Comparison of ENCODE assay signal across 10 mouse cellular contexts in genomic region chr12:79880346-79880745, GRCm38 (mm10).
DNase-seq lines count a peak whose midpoint lies in the region; ATAC-seq lines count a peak whose summit lies in the region.
"Had no signal": no experiment of that assay in that cellular context is flagged by ENCODE, and none has a peak within 500 bp of the region (broad histone marks: within the 10 kb centered on the region; RNA-seq: fewer than 3 reads in every experiment).

No protein-coding gene starts in this region.

- no peaks in the 10 kb centered on the region for H3K36me3 ChIP-seq in kidney, embryonic 14.5 days (ENCODE audit: control insufficient read depth, insufficient read depth, low read length)
- H3K36me3 ChIP-seq in embryonic facial prominence, embryonic 11.5 days (replicated peaks; ENCODE audit: control insufficient read depth, insufficient read depth, low read depth, low read length) = no peaks in the 10 kb centered on the region
- H3K36me3 ChIP-seq in hindbrain, embryonic 12.5 days = no peaks in the 10 kb centered on the region
- no peaks in the 10 kb centered on the region for H3K36me3 ChIP-seq in neural tube, embryonic 12.5 days

- 54% methylated on average over 4 of the region's 4 CpGs for WGBS in kidney, embryonic 14.5 days
- 55% methylated on average over 4 of the region's 4 CpGs for WGBS in embryonic facial prominence, embryonic 11.5 days
- 58% methylated on average over 4 of the region's 4 CpGs for WGBS in hindbrain, embryonic 12.5 days
- WGBS in neural tube, embryonic 12.5 days = 52% methylated on average over 4 of the region's 4 CpGs

- no peak overlapping the region for H3K4me2 ChIP-seq in kidney, embryonic 14.5 days (replicated peaks; ENCODE audit: low read depth, low read length)
- no peak overlapping the region for H3K4me2 ChIP-seq in embryonic facial prominence, embryonic 11.5 days (ENCODE audit: low read depth, low read length)
- H3K4me2 ChIP-seq in hindbrain, embryonic 12.5 days (replicated peaks) = no peak overlapping the region
- no peak overlapping the region for H3K4me2 ChIP-seq in neural tube, embryonic 12.5 days (replicated peaks)

- no peak for DNase-seq in kidney, adult 9 months
- no peak for DNase-seq in embryonic facial prominence, embryonic 11.5 days (ENCODE audit: low spot score)
- no peak for DNase-seq in cerebellum, adult 11 months
- no peak for DNase-seq in cerebellum, postnatal 25 days
- no peak for DNase-seq in left cerebral cortex, adult 18-20 months (ENCODE audit: low spot score in 2 of 2)
- DNase-seq: adrenal gland, postnatal 25 days had no signal

- H3K4me1 ChIP-seq in kidney, embryonic 14.5 days (ENCODE audit: control insufficient read depth, insufficient read depth, low read length) = peaks cover 32% of the 10 kb centered on the region
- peaks cover 7% of the 10 kb centered on the region for H3K4me1 ChIP-seq in embryonic facial prominence, embryonic 11.5 days (ENCODE audit: control insufficient read depth, insufficient read depth, low read length)
- H3K4me1 ChIP-seq in hindbrain, embryonic 12.5 days = peaks cover 34% of the 10 kb centered on the region
- H3K4me1 ChIP-seq in neural tube, embryonic 12.5 days = peaks cover 37% of the 10 kb centered on the region

- H3K27ac ChIP-seq in kidney, embryonic 14.5 days (ENCODE audit: low read depth, low read length) = peak overlapping the region; percentile 88
- peak overlapping the region; percentile 67 for H3K27ac ChIP-seq in embryonic facial prominence, embryonic 11.5 days (replicated peaks; ENCODE audit: low read depth, low read length)
- peak overlapping the region; percentile 80 for H3K27ac ChIP-seq in hindbrain, embryonic 12.5 days
- H3K27ac ChIP-seq in neural tube, embryonic 12.5 days = peak overlapping the region; percentile 38; the same call in 1 of the 2 replicates

- no peak for ATAC-seq in kidney, embryonic 14.5 days (ENCODE audit: low FRiP score, low TSS enrichment)
- ATAC-seq in embryonic facial prominence, embryonic 11.5 days (replicated peaks; ENCODE audit: insufficient number of reproducible peaks, low FRiP score, low TSS enrichment, low read depth) = no peak
- ATAC-seq in hindbrain, embryonic 12.5 days (ENCODE audit: low FRiP score) = no peak
- ATAC-seq in neural tube, embryonic 12.5 days (ENCODE audit: low FRiP score, low read depth) = no peak
- ATAC-seq: inflammation-experienced regulatory T-cells, adult 6 months had no signal

- no peak overlapping the region for H3K4me3 ChIP-seq in kidney, embryonic 14.5 days (ENCODE audit: low read length)
- H3K4me3 ChIP-seq in embryonic facial prominence, embryonic 11.5 days (ENCODE audit: low read depth, low read length) = no peak overlapping the region
- H3K4me3 ChIP-seq in hindbrain, embryonic 12.5 days = no peak overlapping the region
- H3K4me3 ChIP-seq in neural tube, embryonic 12.5 days = no peak overlapping the region

- H3K27me3 ChIP-seq in kidney, embryonic 14.5 days (ENCODE audit: control insufficient read depth, insufficient read depth, low read length) = no peaks in the 10 kb centered on the region
- no peaks in the 10 kb centered on the region for H3K27me3 ChIP-seq in embryonic facial prominence, embryonic 11.5 days (ENCODE audit: control insufficient read depth, insufficient read depth, low read length)
- H3K27me3 ChIP-seq in hindbrain, embryonic 12.5 days = no peaks in the 10 kb centered on the region
- H3K27me3 ChIP-seq in neural tube, embryonic 12.5 days (replicated peaks) = no peaks in the 10 kb centered on the region

- peaks cover 2% of the 10 kb centered on the region; the same call in 1 of the 2 replicates for H3K9me3 ChIP-seq in kidney, embryonic 14.5 days (ENCODE audit: control insufficient read depth, low read length)
- H3K9me3 ChIP-seq in embryonic facial prominence, embryonic 11.5 days (replicated peaks; ENCODE audit: control insufficient read depth, low read length) = no peaks in the 10 kb centered on the region
- H3K9me3 ChIP-seq in hindbrain, embryonic 12.5 days (replicated peaks) = 0 out of 2 replicates have a peak, but pooled peaks cover 6% of the 10 kb centered on the region
- H3K9me3 ChIP-seq in neural tube, embryonic 12.5 days = no peaks in the 10 kb centered on the region

- H3K9ac ChIP-seq in kidney, embryonic 14.5 days (ENCODE audit: low read depth, low read length) = no peak overlapping the region
- no peak overlapping the region for H3K9ac ChIP-seq in embryonic facial prominence, embryonic 11.5 days (replicated peaks; ENCODE audit: low read length)
- no peak overlapping the region for H3K9ac ChIP-seq in hindbrain, embryonic 12.5 days
- no peak overlapping the region for H3K9ac ChIP-seq in neural tube, embryonic 12.5 days

Comparison
In these comparisons a context has a peak if more than half of its experiments do, and no peak if none do; other contexts are left out.
1. H3K27ac ChIP-seq: peak in every context shown above with its lines; median percentile 88 in kidney, embryonic 14.5 days; 80 in hindbrain, embryonic 12.5 days; 67 in embryonic facial prominence, embryonic 11.5 days; 38 in neural tube, embryonic 12.5 days.